Mouse (Mus musculus) kidney, embryonic 16.5 days (tissue): Measurements from ENCODE around the gene Zfp493. TPM values are rescaled to one million over a fixed set of nuclear protein-coding genes. Genes with fewer than 3 reads are reported as not detected.
"Not testable (repeated sequence)": the region's sequence is repeated elsewhere in the genome, so short reads cannot be mapped to it uniquely, and the experiment has no call there.

Experiments used
- ATAC-seq: fragments of 200-750 bp; cut with Nextera tagmentation; 2 replicates; pipeline ENCODE4 v1.8.0; 2017; ENCODE audit warnings: moderate TSS enrichment; ENCODE audit not compliant: low FRiP score, low TSS enrichment
- H3K27ac ChIP-seq: fragments of 300-500 bp; sonication (generic); 2 replicates; pipeline ENCODE4 v1.5.1; 2014; ENCODE audit warnings: low read length
- H3K27me3 ChIP-seq: fragments of 300-500 bp; sonication (generic); 2 replicates; pipeline ENCODE4 v1.6.1; 2014; ENCODE audit warnings: low read length, control low read depth, mixed read lengths; ENCODE audit not compliant: insufficient read depth
- H3K36me3 ChIP-seq: fragments of 300-500 bp; sonication (generic); 2 replicates; pipeline ENCODE4 v1.6.1; 2014; ENCODE audit warnings: low read length, control low read depth, mixed read lengths; ENCODE audit not compliant: insufficient read depth
- H3K4me1 ChIP-seq: fragments of 300-500 bp; sonication (generic); 2 replicates; pipeline ENCODE4 v1.6.1; 2014; ENCODE audit warnings: low read length, control low read depth, mixed read lengths; ENCODE audit not compliant: insufficient read depth
- H3K4me2 ChIP-seq: fragments of 300-500 bp; sonication (generic); replicated peaks from 2 replicates; pipeline ENCODE4 v1.6.1; 2014; ENCODE audit warnings: low read depth, low read length
- H3K4me3 ChIP-seq: fragments of 300-500 bp; sonication (generic); 2 replicates; pipeline ENCODE4 v1.5.1; 2014; ENCODE audit warnings: mild to moderate bottlenecking, low read length
- H3K9ac ChIP-seq: fragments of 300-500 bp; sonication (generic); replicated peaks from 2 replicates; pipeline ENCODE4 v1.6.1; 2014; ENCODE audit warnings: low read length
- H3K9me3 ChIP-seq: fragments of 300-500 bp; sonication (generic); 2 replicates; pipeline ENCODE4 v1.6.1; 2016; ENCODE audit warnings: low read length, control low read depth
- whole genome bisulfite sequencing: fragments of 180-500 bp; shearing (Covaris S2); extraction: QIAGEN DNeasy Blood & Tissue Kit; methylation state at CpG from one replicate; pipeline ENCODE4 v1.1.7; 2014; 5-methylcytosine and 5-hydroxymethylcytosine counted together
- polyA plus RNA-seq: library from polyadenylated mRNA; unstranded; fragments of >200 nt; fragmentation: Nextera tagmentation; extraction: Ambion mirVana; gene quantifications from 2 replicates; pipeline ENCODE4 v1.2.1, GENCODE M21; 2015

Zfp493 gene
- polyA plus RNA-seq, 1 experiment from 2014 or later: 2.6 TPM

- Histone ChIP-seq H3K4me1 (no peaks in the 10 kb centered on the region), H3K9me3 (no peaks in the 10 kb centered on the region), H3K27me3 (no peaks in the 10 kb centered on the region), H3K4me3 (no peak overlapping the region), H3K36me3 (no peaks in the 10 kb centered on the region), H3K9ac (no peak overlapping the region), H3K27ac (no peak overlapping the region), H3K4me2 (no peak overlapping the region)
- ATAC-seq: no peak
- 89% methylated on average over 3 of the region's 3 CpGs for WGBS
These were observed 19.1 kb downstream of the Zfp493 start for GRCm38 (mm10) chr13:67798618-67799017.

- not testable (repeated sequence) for H3K4me1 ChIP-seq, H3K4me3 ChIP-seq, H3K9ac ChIP-seq, H3K27ac ChIP-seq, H3K36me3 ChIP-seq, H3K9me3 ChIP-seq, H3K4me2 ChIP-seq, H3K27me3 ChIP-seq, ATAC-seq
- WGBS: 84% methylated on average over 3 of the region's 3 CpGs
These were observed 19.7 kb downstream of the Zfp493 start for GRCm38 (mm10) chr13:67799151-67799550.

DNA sequence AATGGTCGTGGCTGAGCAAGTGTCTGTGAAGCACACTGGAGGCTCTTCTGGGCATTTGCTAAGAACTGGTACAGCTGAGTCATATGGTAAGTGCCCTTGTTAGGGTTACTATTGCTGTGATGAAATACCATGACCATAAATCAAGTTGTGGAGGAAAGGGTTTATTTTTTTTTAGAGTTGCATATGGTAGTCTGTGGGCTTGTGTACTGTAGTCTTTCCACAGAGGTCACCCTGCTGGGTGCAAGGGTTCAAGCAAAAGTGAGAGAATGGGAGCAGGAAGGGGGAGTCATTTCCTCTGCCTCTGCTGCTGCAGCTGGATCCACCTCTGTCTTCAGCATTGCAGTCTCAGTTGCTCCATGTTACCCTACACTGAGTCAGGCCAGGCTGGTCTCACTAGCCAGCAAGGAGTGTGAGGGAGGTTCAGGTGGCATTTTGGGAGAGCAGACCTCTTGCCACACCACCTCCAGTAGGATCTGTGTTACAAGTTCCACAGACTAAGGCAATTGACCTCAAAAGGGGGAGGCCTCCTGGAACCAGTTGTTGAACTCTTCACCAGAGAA lies 32.2 kb downstream of the Zfp493 start:
- WGBS: 62% methylated on average over 1 of the region's 1 CpGs
- Histone ChIP-seq H3K27ac (no peak overlapping the region), H3K36me3 (no peaks in the 10 kb centered on the region), H3K27me3 (no peaks in the 10 kb centered on the region), H3K4me3 (no peak overlapping the region), H3K4me1 (no peaks in the 10 kb centered on the region), H3K9ac (no peak overlapping the region), H3K4me2 (no peak overlapping the region), H3K9me3 (peaks cover 4% of the 10 kb centered on the region)
- no peak for ATAC-seq

DNA sequence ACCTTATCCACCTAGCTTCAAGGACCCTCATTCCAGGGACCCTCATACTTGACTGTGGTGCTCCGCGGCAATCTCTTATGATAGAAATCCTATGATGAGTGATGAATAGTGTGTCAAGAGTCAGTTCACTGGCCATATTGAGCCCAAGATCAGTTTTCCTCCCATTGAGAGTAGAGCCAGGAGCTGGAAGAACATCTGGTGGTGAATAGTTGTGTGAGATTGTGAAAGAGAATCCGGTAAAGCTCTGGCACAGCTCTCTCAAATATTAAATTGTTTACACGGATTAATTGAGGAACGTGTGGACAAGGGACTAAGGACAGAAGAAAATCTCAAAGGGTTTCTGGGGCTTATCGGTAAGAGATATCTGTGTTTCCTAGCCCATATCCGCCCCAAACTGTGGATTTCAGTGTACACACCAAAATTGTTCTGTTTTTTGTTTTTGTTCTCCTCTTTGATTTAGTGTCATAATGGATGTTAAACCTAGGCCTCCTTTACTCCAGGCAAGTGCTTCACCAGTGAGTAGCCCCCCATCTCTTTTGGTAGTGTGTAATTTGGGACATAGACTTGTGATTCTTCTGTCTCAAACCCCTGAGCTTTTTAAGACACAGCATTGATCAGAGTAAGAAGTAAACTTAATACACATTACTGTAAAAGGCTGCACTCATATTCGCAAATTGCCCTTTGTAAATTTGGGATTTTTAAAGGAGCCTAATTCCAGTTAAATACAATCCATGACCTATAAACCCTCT lies 33.6 kb downstream of the Zfp493 start:
- H3K4me1 ChIP-seq: no peaks in the 10 kb centered on the region
- peak overlapping the region; percentile 77; the same call in 1 of the 2 replicates for H3K9ac ChIP-seq
- peak overlapping the region; percentile 69; the same call in 1 of the 2 replicates for H3K4me2 ChIP-seq
- peak overlapping the region; percentile 87 for H3K4me3 ChIP-seq
- H3K9me3 ChIP-seq: peaks cover 10% of the 10 kb centered on the region
- H3K27ac ChIP-seq: peak overlapping the region; percentile 93; the same call in 1 of the 2 replicates
- WGBS: 82% methylated on average over 8 of the region's 8 CpGs
- H3K27me3 ChIP-seq: no peaks in the 10 kb centered on the region
- peak; percentile 33 for ATAC-seq
- 0 out of 2 replicates have a peak, but pooled peaks cover 4% of the 10 kb centered on the region for H3K36me3 ChIP-seq

DNA sequence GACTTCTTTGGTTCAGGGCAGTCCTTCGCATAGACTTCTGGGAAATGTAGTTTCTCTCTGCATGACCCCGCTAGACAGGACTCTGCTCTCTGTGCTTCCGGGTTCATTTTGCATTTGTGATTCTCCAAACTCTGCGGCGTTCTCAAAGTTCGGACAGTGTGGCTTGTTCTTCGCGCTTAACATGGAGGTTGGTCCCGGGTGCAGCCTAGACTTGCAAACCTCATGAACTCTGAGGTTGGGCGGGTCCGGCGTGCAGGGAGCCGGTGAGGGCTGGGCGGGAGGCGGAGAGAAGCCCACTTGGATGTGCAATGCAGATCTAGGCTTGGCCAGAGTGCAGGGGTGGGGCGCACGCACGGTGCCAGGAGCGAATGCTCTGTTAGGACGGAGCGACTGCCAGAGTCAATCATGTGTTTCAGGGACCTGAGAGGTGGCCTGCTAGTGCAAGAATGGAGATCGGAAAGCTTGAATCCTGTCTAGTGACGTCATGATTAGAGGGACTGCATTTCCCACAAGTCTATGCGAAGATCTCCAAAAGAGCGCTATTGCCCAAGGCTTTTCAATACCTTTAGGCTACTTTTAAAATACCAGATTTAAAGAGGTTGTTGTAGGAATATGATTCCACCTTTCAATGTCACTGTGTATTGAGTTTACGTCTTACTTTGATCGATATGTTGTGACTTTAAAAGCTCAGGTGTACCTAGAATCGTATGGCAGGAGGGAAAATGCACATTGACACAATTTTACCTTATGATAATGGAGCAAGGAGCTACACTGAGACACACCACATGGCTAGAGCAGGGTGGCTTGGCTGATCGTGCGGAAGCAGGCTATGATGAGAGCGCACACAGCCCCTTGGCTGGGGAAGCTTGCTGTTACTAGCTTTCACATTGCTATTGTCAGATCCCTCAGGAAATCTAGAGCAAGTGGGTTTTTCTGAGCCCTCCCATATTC lies 34.5 kb downstream of the Zfp493 start, which contains the start of gene Zfp273:
Zfp273 (plus strand) TSS at position 31 of the 951 bp plus-strand sequence.
- WGBS: 3% methylated on average over 31 of the region's 31 CpGs

DNA sequence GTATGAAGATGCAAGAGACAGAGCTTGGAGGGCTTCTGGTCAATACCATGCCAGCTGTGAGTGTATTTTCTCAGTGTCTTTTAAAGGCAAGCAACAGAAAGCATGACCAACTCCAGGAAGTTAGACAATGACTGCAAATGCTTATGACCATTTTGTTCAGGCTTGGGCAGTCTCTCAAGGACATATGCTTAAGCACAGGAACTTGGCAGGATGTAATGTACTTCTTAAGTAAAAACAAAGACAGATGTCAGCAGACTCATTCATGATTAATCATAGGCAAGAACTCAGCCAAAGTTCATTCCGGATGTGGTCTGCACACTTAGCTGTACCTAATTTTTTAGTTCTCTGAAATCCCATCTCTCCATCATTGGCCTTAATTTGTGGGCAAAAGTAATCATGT lies 39.1 kb downstream of the Zfp493 start:
- WGBS: 71% methylated on average over 1 of the region's 1 CpGs
- H3K4me3 ChIP-seq: no peak overlapping the region
- no peaks in the 10 kb centered on the region for H3K27me3 ChIP-seq
- no peak overlapping the region for H3K27ac ChIP-seq
- H3K4me2 ChIP-seq: no peak overlapping the region
- ATAC-seq: no peak
- H3K9me3 ChIP-seq: peaks cover 19% of the 10 kb centered on the region
- H3K4me1 ChIP-seq: no peaks in the 10 kb centered on the region
- H3K9ac ChIP-seq: no peak overlapping the region
- peaks cover 26% of the 10 kb centered on the region for H3K36me3 ChIP-seq

More for the DNA sequence above, 34.5 kb downstream of the Zfp493 start, which contains the start of gene Zfp273:
- H3K4me1 ChIP-seq: no peaks in the 10 kb centered on the region
- H3K4me2 ChIP-seq: peak within 1 kb of the TSS; percentile 69
- H3K4me3 ChIP-seq: peak within 1 kb of the TSS; percentile 87
- H3K9ac ChIP-seq: peak within 1 kb of the TSS; percentile 77
- peak within 1 kb of the TSS; percentile 93 for H3K27ac ChIP-seq
- no peaks in the 10 kb centered on the region for H3K27me3 ChIP-seq
- ATAC-seq: peak; percentile 97
- H3K9me3 ChIP-seq: peaks cover 15% of the 10 kb centered on the region
- peaks cover 10% of the 10 kb centered on the region; the same call in 1 of the 2 replicates for H3K36me3 ChIP-seq

DNA sequence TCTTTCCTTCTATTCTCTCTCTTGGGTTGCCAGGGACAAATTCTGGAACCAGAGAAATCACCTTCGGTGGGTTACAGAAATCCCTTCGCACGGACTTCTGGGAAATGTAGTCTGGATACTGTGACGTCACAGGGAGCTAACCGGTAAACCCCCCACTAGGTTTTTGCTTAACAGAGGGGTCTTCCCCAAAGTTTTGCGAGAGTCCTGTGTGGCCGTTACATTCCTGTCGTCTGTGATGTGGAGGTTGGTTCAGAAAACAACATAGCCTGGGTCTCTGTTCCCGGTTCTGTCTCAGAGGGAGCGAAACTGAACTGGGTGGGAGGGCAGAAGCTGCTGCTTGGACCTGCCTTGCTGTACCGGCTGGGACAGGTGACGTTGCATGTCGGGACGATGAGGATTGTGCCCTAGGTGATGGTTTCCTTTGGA lies 51.4 kb downstream of the Zfp493 start, which contains the start of gene Gm10037:
Gm10037 (plus strand) TSS at position 196 of the 426 bp plus-strand sequence.
- 2% methylated on average over 14 of the region's 14 CpGs for WGBS
- Histone ChIP-seq H3K4me2 (peak within 1 kb of the TSS; percentile 66), H3K4me1 (no peaks in the 10 kb centered on the region; the same call in 1 of the 2 replicates), H3K27ac (no peak within 1 kb of the TSS), H3K4me3 (peak within 1 kb of the TSS; percentile 62), H3K36me3 (peaks cover 10% of the 10 kb centered on the region), H3K9ac (peak within 1 kb of the TSS; percentile 80), H3K9me3 (peaks cover 3% of the 10 kb centered on the region; the same call in 1 of the 2 replicates), H3K27me3 (no peaks in the 10 kb centered on the region)
- peak; percentile 89 for ATAC-seq

- not testable (repeated sequence) for H3K4me1 ChIP-seq, ATAC-seq, H3K9ac ChIP-seq, H3K4me3 ChIP-seq, H3K27ac ChIP-seq, H3K9me3 ChIP-seq, H3K4me2 ChIP-seq, H3K36me3 ChIP-seq, H3K27me3 ChIP-seq
These were observed 53.6 kb downstream of the Zfp493 start for GRCm38 (mm10) chr13:67833137-67833536.
